Comparison of ENCODE assay signal across 8 mouse cellular contexts in genomic region chr9:45608097-45609031, GRCm38 (mm10).
DNase-seq lines count a peak whose midpoint lies in the region.

No protein-coding gene starts in this region.

- intact Hi-C loops in left cerebral cortex, postnatal 36 days (cut with DNase I), result loop anchor here (5.0 kb wide), 2 partner anchors 44 to 69 kb away; no protein-coding TSS in a partner anchor

- DNase-seq in layer of hippocampus, adult 11-12 months (ENCODE audit: low spot score), result peak; percentile 62
- no peak for DNase-seq in layer of hippocampus, adult 9-10 months (ENCODE audit: low spot score)
- DNase-seq in frontal cortex, postnatal 36 days (ENCODE audit: low spot score in 2 of 2), result peak; percentile 61 to 71
- peak; percentile 57 for DNase-seq in left cerebral cortex, postnatal 36 days (ENCODE audit: low spot score in 2 of 2)
- DNase-seq in telencephalon, adult 2 months (ENCODE audit: low read depth, low spot score), result peak; percentile 84
- DNase-seq in urinary bladder, postnatal 25 days (ENCODE audit: low spot score), result no peak
- no peak for DNase-seq in ovary, adult 18-20 months (ENCODE audit: low spot score)
- DNase-seq in embryo, embryonic 10.5 days (ENCODE audit: low spot score), result no peak

Comparison
In these comparisons a context has a peak if more than half of its experiments do, and no peak if none do; other contexts are left out.
1. DNase-seq: peak in layer of hippocampus, adult 11-12 months (single experiment), frontal cortex, postnatal 36 days (2 of 2), left cerebral cortex, postnatal 36 days (2 of 2) and telencephalon, adult 2 months (single experiment); none in layer of hippocampus, adult 9-10 months (single experiment), urinary bladder, postnatal 25 days (single experiment), ovary, adult 18-20 months (single experiment) and embryo, embryonic 10.5 days (single experiment).